Mouse (Mus musculus) E14TG2a.4 (cell line): ENCODE measurements around the gene Shb.

Source experiments
- CTCF ChIP-seq: conservative IDR thresholded peaks from 2 replicates; pipeline ENCODE4 v1.5.1; 2014; ENCODE audit warnings: low read length
- NANOG ChIP-seq: IDR thresholded peaks from 2 replicates; pipeline ENCODE4 v1.6.1; 2014; ENCODE audit warnings: borderline replicate concordance, low read length, mixed read lengths
- POU5F1 ChIP-seq: IDR thresholded peaks from 2 replicates; pipeline ENCODE4 v1.6.1; 2014; ENCODE audit warnings: low read length, borderline replicate concordance

DNA sequence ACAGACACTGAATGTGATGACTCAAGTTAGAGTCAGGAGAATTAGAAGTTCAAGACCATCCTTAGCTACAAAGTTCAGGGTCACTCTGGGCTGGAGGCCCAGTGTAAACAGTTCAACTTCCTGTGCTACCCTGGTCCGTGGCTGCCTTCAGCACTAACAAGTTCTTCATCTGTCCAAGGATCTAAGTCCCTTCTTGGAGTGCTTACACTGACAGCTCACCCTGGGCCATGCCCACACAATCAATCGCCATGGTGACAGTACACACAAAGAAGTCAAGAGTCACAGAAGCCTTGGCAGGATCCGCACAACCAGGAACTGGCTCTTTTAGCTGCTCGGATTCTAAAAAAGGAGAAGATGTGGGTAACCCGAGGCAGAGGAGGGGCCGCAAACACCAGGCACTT is 44.6 kb downstream of the Shb start:
- TF ChIP-seq CTCF: no peak
- no peak for TF ChIP-seq NANOG
- TF ChIP-seq POU5F1: no peak
